Mouse (Mus musculus): ENCODE data around the gene Ptgfrn.

Gene Ptgfrn

GRCm38 (mm10) chr3:101086584-101087445, 23.3 kb downstream of the Ptgfrn start:
- no peak for ATAC-seq (ENCODE audit: insufficient number of reproducible peaks, low FRiP score, low TSS enrichment)

DNA sequence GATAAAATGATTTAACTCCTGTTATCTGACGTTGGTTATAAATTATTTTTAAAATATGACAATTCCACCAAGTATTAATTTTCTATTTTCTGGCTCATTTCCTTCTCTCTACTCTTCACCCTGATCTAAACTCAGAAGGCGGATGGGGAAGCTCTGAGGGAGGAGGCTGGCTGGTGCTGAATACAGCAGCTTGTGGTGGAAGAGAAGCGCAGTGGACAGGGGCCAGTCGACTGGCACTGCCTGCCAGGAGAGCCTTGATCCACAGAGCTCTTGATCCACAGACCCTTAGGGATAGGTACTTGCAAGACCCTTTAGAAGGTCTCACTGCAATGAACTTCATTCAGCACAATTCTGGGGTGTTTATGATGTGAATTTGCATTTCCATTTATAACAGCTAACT, 29.2 kb downstream of the Ptgfrn start:
- ATAC-seq (ENCODE audit: insufficient number of reproducible peaks, low FRiP score, low TSS enrichment): no peak

DNA sequence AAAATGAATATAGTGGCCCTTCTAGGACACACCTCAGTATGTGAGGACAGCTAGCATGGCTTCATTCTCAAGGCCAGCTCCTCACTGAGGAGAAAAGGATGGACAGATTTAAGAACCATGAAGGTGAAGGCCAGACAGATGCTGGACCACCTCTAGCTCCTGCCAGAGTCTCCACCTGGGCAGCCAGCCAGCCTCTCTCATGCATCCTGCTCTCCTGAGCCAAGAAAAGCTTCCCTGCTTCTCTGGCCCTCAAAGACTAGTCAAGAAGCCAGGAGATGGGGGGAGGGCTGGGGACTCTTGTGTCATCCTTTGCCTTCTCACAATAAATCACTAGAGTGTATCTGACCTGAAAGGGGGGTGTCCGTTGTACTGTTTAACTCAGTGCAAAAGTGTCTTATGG, 31.7 kb downstream of the Ptgfrn start:
- ATAC-seq (ENCODE audit: insufficient number of reproducible peaks, low FRiP score, low TSS enrichment): 0 out of 2 replicates have a peak, but pooled peaks have one; percentile 12

- ATAC-seq (ENCODE audit: insufficient number of reproducible peaks, low FRiP score, low TSS enrichment): no peak
These were observed 32.4 kb downstream of the Ptgfrn start for GRCm38 (mm10) chr3:101077710-101078100.

- 0 out of 2 replicates have a peak, but pooled peaks have one; percentile 13 for ATAC-seq (ENCODE audit: insufficient number of reproducible peaks, low FRiP score, low TSS enrichment)
These were observed 32.9 kb downstream of the Ptgfrn start for GRCm38 (mm10) chr3:101076966-101077709.

GRCm38 (mm10) chr3:101075866-101076265, 34.2 kb downstream of the Ptgfrn start:
- ATAC-seq (ENCODE audit: insufficient number of reproducible peaks, low FRiP score, low TSS enrichment): no peak

DNA sequence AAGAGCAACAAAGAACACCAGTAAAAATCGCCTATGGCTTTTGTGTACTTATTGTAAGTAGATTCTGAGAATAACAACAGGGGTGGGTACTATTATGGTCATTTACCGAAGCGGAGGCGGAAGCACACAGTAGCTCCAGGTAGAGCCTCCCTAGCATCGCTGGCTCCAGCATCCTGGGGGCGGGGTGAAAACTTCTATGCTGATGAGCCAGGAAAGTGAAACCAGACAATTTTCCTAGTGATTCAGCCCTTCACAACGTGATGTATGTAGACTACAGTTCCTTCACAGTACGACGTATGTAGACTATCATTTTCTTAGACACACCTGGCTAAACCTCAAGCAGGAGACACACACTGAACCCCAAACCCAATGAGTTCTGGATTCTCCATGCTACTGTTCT, 36.7 kb downstream of the Ptgfrn start:
- ATAC-seq (ENCODE audit: insufficient number of reproducible peaks, low FRiP score, low TSS enrichment): no peak

DNA sequence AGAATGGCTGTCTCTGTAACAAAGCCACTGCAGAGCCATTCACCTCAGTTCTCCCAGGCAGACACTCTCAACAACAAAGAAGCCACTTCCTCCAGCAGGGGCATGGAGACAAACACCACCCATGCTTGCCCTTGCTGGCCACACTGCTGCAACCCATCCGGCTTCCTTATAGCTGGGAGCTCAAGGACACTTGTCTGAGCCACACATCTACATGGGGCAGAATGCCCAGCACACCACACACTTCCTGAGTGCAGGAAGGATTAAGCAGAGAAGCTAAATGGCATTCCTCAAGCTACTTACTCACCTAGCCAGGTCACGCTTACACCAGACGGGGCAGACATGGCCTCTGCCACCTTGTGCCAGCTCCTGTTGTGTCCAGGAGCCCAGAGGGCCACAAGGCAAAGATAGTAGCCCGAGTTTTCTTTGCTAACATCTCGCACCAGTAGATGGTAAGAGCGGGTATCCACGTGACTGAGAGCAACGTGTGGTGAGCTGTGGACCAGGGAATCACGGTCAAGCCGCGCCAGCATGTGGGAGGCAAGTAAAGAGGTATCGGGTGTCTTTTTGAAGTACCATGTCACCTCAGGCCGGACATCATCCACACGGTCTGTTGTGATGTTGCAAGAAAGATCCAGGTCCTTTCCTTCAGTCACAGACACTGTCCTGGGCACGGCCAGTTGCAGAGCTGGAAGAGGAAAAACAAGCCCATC, 37.4 kb downstream of the Ptgfrn start:
- ATAC-seq (ENCODE audit: insufficient number of reproducible peaks, low FRiP score, low TSS enrichment): no peak

GRCm38 (mm10) chr3:101071576-101071975, 38.5 kb downstream of the Ptgfrn start:
- no peak for ATAC-seq (ENCODE audit: insufficient number of reproducible peaks, low FRiP score, low TSS enrichment)

- ATAC-seq (ENCODE audit: insufficient number of reproducible peaks, low FRiP score, low TSS enrichment): no peak
These were observed 39.3 kb downstream of the Ptgfrn start for GRCm38 (mm10) chr3:101070796-101071235.

GRCm38 (mm10) chr3:101070230-101070795, 39.8 kb downstream of the Ptgfrn start:
- ATAC-seq (ENCODE audit: insufficient number of reproducible peaks, low FRiP score, low TSS enrichment): no peak

- no peak for ATAC-seq (ENCODE audit: insufficient number of reproducible peaks, low FRiP score, low TSS enrichment)
These were observed 41.4 kb downstream of the Ptgfrn start for GRCm38 (mm10) chr3:101068701-101069100.

- no peak for ATAC-seq (ENCODE audit: insufficient number of reproducible peaks, low FRiP score, low TSS enrichment)
These were observed 43.9 kb downstream of the Ptgfrn start for GRCm38 (mm10) chr3:101066175-101066574.

DNA sequence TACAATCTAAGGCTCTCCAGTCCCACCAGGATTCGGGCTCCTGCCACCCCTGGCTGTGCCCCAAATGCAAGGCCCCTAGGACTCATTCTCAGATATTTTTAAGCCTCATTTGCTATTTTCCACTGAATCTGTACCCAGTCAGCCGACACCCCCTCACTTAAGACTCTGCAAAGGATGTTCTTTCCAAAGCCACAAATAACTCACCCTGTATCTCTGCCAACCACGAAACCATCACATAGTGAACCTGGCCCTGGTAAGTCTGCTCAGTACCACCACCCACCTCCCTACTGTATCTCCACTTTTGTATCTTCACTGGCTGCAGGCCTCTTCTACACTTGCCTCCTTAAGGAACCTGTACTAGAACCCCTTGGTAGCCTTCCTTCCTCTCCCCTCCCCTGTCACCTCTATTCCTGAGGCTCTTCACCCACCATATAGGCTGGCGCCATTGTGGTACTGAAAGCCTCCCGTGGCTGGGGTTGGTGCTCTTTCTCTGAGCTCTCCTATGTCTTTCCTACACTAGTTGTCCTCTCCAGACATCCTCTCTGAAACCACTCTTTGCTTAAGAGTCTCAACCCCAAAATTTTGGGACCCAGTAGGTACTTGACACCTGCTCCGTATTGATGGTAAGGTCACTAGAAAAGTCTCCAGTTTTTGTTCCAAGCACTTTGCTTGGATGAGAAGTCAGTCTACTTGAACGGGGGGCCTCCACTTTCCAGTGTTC, 48.1 kb downstream of the Ptgfrn start:
- no peak for ATAC-seq (ENCODE audit: insufficient number of reproducible peaks, low FRiP score, low TSS enrichment)

GRCm38 (mm10) chr3:101059214-101059613, 50.9 kb downstream of the Ptgfrn start:
- no peak for ATAC-seq (ENCODE audit: insufficient number of reproducible peaks, low FRiP score, low TSS enrichment)

DNA sequence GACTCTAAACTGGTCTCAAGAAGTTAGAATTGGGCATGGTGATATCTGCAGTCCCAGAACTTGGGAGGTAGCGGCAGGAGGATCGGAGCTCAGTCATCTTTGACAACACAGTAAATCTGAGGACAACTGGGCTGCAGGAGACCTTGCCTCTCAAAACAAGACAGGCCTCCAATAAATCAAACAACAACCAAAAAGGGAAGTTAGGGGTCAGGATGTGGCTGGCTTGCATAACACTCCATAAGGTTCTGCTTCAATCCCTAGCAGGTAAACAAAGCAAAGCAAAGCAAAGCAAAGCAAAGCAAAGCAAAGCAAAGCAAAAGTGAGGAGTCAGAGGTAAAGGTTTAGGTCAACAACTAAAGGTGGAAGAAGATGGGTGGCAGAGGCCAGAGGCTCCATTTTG, 51.9 kb downstream of the Ptgfrn start:
- ATAC-seq (ENCODE audit: insufficient number of reproducible peaks, low FRiP score, low TSS enrichment): no peak

DNA sequence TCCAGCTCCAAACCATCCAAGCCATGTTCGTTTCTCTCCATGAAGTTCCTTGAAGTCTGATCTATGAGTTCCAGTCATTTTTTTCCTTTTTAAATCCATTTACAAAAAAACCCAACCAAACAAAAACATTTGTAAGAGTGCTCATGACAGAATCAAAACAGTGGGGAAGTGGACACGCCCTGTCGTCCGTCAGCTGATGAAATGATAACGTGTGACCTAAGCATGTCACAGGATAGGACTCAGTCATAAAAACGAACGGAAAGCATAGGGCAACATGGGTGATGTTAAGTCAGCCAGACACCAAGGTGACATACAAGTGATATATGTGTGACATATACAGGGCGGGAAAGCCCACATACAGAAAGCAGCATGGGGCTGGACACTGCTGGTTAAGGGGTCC, 54.9 kb downstream of the Ptgfrn start:
- no peak for ATAC-seq (ENCODE audit: insufficient number of reproducible peaks, low FRiP score, low TSS enrichment)

GRCm38 (mm10) chr3:101051601-101052000, 58.5 kb downstream of the Ptgfrn start:
- ATAC-seq (ENCODE audit: insufficient number of reproducible peaks, low FRiP score, low TSS enrichment): no peak

- ATAC-seq (ENCODE audit: insufficient number of reproducible peaks, low FRiP score, low TSS enrichment): no peak
These were observed 60.1 kb downstream of the Ptgfrn start for GRCm38 (mm10) chr3:101049997-101050396.

- ATAC-seq (ENCODE audit: insufficient number of reproducible peaks, low FRiP score, low TSS enrichment): no peak
These were observed 61.3 kb downstream of the Ptgfrn start for GRCm38 (mm10) chr3:101048781-101049180.
